Mouse (Mus musculus) CH12.LX (cell line): ENCODE data around the gene Skida1. TPM values are rescaled to one million over a fixed set of nuclear protein-coding genes. Genes with fewer than 3 reads are reported as not detected.

Source experiments
- DNase-seq: peaks from one replicate; pipeline ENCODE4 v3.0.0-alpha.2; 2013; ENCODE audit errors: extremely low read depth
- H3K27ac ChIP-seq: 2 replicates; pipeline ENCODE4 v1.5.1; 2012; ENCODE audit warnings: low read depth, mild to moderate bottlenecking, control low read depth, moderate library complexity; ENCODE audit not compliant: insufficient read depth
- H3K27me3 ChIP-seq: replicated peaks from 2 replicates; pipeline ENCODE3; 2012; ENCODE audit warnings: inconsistent platforms
- H3K36me3 ChIP-seq, 2 experiments: replicated peaks in 1 of 2; 2 replicates each; pipeline versions ENCODE3 to v1.6.1; 2012; ENCODE audit warnings: inconsistent platforms in 1 of 2, low read length in 1 of 2, mild to moderate bottlenecking in 1 of 2, mixed read lengths in 1 of 2, moderate library complexity in 1 of 2; ENCODE audit not compliant: control insufficient read depth in 1 of 2, insufficient read depth in 1 of 2
- H3K4me1 ChIP-seq, 2 experiments: 2 replicates each; pipeline ENCODE4 v1.6.1; 2012; ENCODE audit warnings: inconsistent platforms in 1 of 2, moderate library complexity in 1 of 2; ENCODE audit not compliant: insufficient read depth in 2 of 2, control insufficient read depth in 1 of 2
- H3K4me2 ChIP-seq: 2 replicates; pipeline ENCODE4 v1.6.1; 2012; ENCODE audit warnings: low read depth, mild to moderate bottlenecking, control low read depth; ENCODE audit not compliant: poor library complexity, insufficient read depth, severe bottlenecking
- H3K4me3 ChIP-seq, 3 experiments: fragments of 150-350 bp in 1 of 3; sonication (generic) in 1 of 3; replicated peaks in 1 of 3; 2 replicates each; pipeline versions ENCODE3 to v1.5.1; 2011 to 2012; ENCODE audit warnings: low read depth in 2 of 3, low read length in 2 of 3, mild to moderate bottlenecking in 2 of 3, moderate library complexity in 2 of 3, control low read depth in 1 of 3, improper control_type of control experiment in 1 of 3, inconsistent platforms in 1 of 3, mixed read lengths in 1 of 3; ENCODE audit not compliant: poor library complexity in 1 of 3
- H3K79me2 ChIP-seq: replicated peaks from 2 replicates; pipeline ENCODE4 v1.6.1; 2012; ENCODE audit warnings: mild to moderate bottlenecking, moderate library complexity; ENCODE audit not compliant: control insufficient read depth, poor library complexity, insufficient read depth, severe bottlenecking; ENCODE audit errors: extremely low read depth
- H3K9ac ChIP-seq: 2 replicates; pipeline ENCODE4 v1.6.1; 2012; ENCODE audit warnings: low read depth, mild to moderate bottlenecking, control low read depth, moderate library complexity; ENCODE audit not compliant: insufficient read depth
- H3K9me3 ChIP-seq: replicated peaks from 2 replicates; pipeline ENCODE3; 2012; ENCODE audit warnings: low read length, inconsistent platforms, mixed read lengths
- CTCF ChIP-seq, 2 experiments: IDR thresholded peaks in 1 of 2; conservative IDR thresholded peaks in 1 of 2; 2 replicates each; pipeline ENCODE4 v1.5.1; 2011 to 2012; ENCODE audit warnings: low read depth in 2 of 2, low read length in 2 of 2, improper control_type of control experiment in 1 of 2, inconsistent platforms in 1 of 2, mild to moderate bottlenecking in 1 of 2, moderate library complexity in 1 of 2
- ELF1 ChIP-seq: IDR thresholded peaks from 2 replicates; pipeline ENCODE4 v1.6.1; 2014; ENCODE audit warnings: low read depth, mild to moderate bottlenecking, inconsistent platforms, low read length, improper control_type of control experiment
- KAT2A ChIP-seq: IDR thresholded peaks from 2 replicates; pipeline ENCODE4 v1.6.1; 2012; ENCODE audit warnings: low read length, improper control_type of control experiment, inconsistent platforms; ENCODE audit not compliant: insufficient replicate concordance
- MAFK ChIP-seq: IDR thresholded peaks from 2 replicates; pipeline ENCODE4 v1.6.1; 2011; ENCODE audit warnings: low read length, improper control_type of control experiment; ENCODE audit not compliant: insufficient replicate concordance
- MAZ ChIP-seq: IDR thresholded peaks from 2 replicates; pipeline ENCODE4 v1.6.1; 2012; ENCODE audit warnings: low read depth, mild to moderate bottlenecking, inconsistent platforms, low read length, improper control_type of control experiment, moderate library complexity
- NELFE ChIP-seq: IDR thresholded peaks from 2 replicates; pipeline ENCODE4 v1.6.1; 2011; ENCODE audit warnings: low read depth, low read length, improper control_type of control experiment
- NRF1 ChIP-seq: IDR thresholded peaks from 2 replicates; pipeline ENCODE4 v1.6.1; 2014; ENCODE audit warnings: low read depth, mild to moderate bottlenecking, inconsistent platforms, low read length, improper control_type of control experiment, moderate library complexity
- RAD21 ChIP-seq: IDR thresholded peaks from 2 replicates; pipeline ENCODE4 v1.6.1; 2011; ENCODE audit warnings: low read depth, mild to moderate bottlenecking, low read length, improper control_type of control experiment, moderate library complexity
- SIN3A ChIP-seq: IDR thresholded peaks from 2 replicates; pipeline ENCODE4 v1.6.1; 2012; ENCODE audit warnings: low read length, improper control_type of control experiment, inconsistent platforms
- TBP ChIP-seq: conservative IDR thresholded peaks from 2 replicates; pipeline ENCODE4 v1.6.1; 2011; ENCODE audit warnings: low read depth, low read length, improper control_type of control experiment
- TCF12 ChIP-seq: IDR thresholded peaks from 2 replicates; pipeline ENCODE4 v1.6.1; 2014; ENCODE audit warnings: low read depth, mild to moderate bottlenecking, inconsistent platforms, low read length, improper control_type of control experiment
- USF1 ChIP-seq: IDR thresholded peaks from 2 replicates; pipeline ENCODE4 v1.6.1; 2014; ENCODE audit warnings: low read depth, mild to moderate bottlenecking, inconsistent platforms, low read length, improper control_type of control experiment
- USF2 ChIP-seq: conservative IDR thresholded peaks from 2 replicates; pipeline ENCODE4 v1.6.1; 2011; ENCODE audit warnings: low read depth, low read length, improper control_type of control experiment
- ZMIZ1 ChIP-seq: IDR thresholded peaks from 2 replicates; pipeline ENCODE4 v1.6.1; 2012; ENCODE audit warnings: low read depth, mild to moderate bottlenecking, inconsistent platforms, low read length, improper control_type of control experiment
- ZNF384 ChIP-seq: IDR thresholded peaks from 2 replicates; pipeline ENCODE4 v1.6.1; 2012; ENCODE audit warnings: low read depth, low read length, improper control_type of control experiment, inconsistent platforms
- dilution Hi-C: fragments of 300-500 bp; cut with MboI; formaldehyde crosslinking; loops from 2 replicates; pipeline ENCODE4 v1.14.3; 2020; ENCODE audit warnings: low sequenced_read_pairs; ENCODE audit not compliant: extremely low pct_unique_long_range_greater_than_20kb, extremely low pct_ligation_motif_present
- in situ Hi-C: fragments of 300-500 bp; cut with MboI; formaldehyde crosslinking; loops from 3 replicates; pipeline ENCODE4 v1.14.3; 2019; ENCODE audit warnings: low sequenced_read_pairs, low pct_ligation_motif_present, low pct_unique_long_range_greater_than_20kb, mixed read lengths
- polyA plus RNA-seq: library from polyadenylated mRNA; unstranded; fragments of >175 nt; gene quantifications from 2 replicates; pipeline ENCODE4 v1.2.1, GENCODE M21; 2012; ENCODE audit warnings: low read depth; ENCODE audit not compliant: insufficient read length
- total RNA-seq, 2 experiments: library from RNA; depleted of rRNA; stranded (reverse); fragments of 300-350 nt in 1 of 2; fragments of >200 nt in 1 of 2; gene quantifications; 2 replicates each; pipeline ENCODE4 v1.2.3; 2012 to 2014

Gene Skida1
- total and polyA plus RNA-seq, 3 experiments, result 0.35 to 0.85 (median 0.36) TPM

GRCm38 (mm10) chr2:18040347-18041160 is 8.3 kb downstream of the Skida1 start:
- H3K4me1 ChIP-seq, result peaks cover under 1 to 16% of the 10 kb centered on the region in 2 experiments; a peak in 3 of 4 replicates
- H3K27me3 ChIP-seq, result peaks cover 12% of the 10 kb centered on the region
- dilution Hi-C loops (no loop called here), in situ Hi-C loops (loop anchor here (25.0 kb wide), 2 partner anchors 322 to 647 kb away; partner anchors contain the start of genes Bmi1 and Spag6)
- H3K36me3 ChIP-seq, result no peaks in the 10 kb centered on the region
- H3K9me3 ChIP-seq, result no peaks in the 10 kb centered on the region
- no peak overlapping the region for H3K9ac ChIP-seq
- no peak for DNase-seq
- no peak overlapping the region for H3K4me3 ChIP-seq
- H3K79me2 ChIP-seq, result no peaks in the 10 kb centered on the region; the same call in 1 of the 2 replicates
- H3K4me2 ChIP-seq, result no peak overlapping the region
- no peak overlapping the region for H3K27ac ChIP-seq
- no peak for TF ChIP-seq MAZ
- TF ChIP-seq KAT2A, result no peak
- TF ChIP-seq USF2, result no peak
- no peak for TF ChIP-seq ZNF384
- TF ChIP-seq SIN3A, result no peak
- TF ChIP-seq ZMIZ1, result no peak
- no peak for TF ChIP-seq CTCF (conservative IDR thresholded peaks at IDR 0.05 in 1 of 2, IDR thresholded peaks at IDR 0.05 in 1 of 2; ENCODE audit: low read depth in 2 of 2, low read length in 2 of 2)
- no peak for TF ChIP-seq ELF1
- no peak for TF ChIP-seq RAD21
- no peak for TF ChIP-seq NELFE
- TF ChIP-seq USF1, result no peak

- Histone ChIP-seq H3K9me3 (no peaks in the 10 kb centered on the region), H3K4me1 (peaks cover 0 to 16% of the 10 kb centered on the region in 2 experiments; a peak in 2 of 4 replicates), H3K27ac (no peak overlapping the region), H3K4me2 (no peak overlapping the region), H3K27me3 (peaks cover 11% of the 10 kb centered on the region), H3K9ac (no peak overlapping the region), H3K79me2 (no peaks in the 10 kb centered on the region)
- dilution Hi-C loops, result no loop called here
- no peak for DNase-seq
- TF ChIP-seq TBP (no peak), TCF12 (no peak), NRF1 (no peak), MAFK (no peak)
- TF ChIP-seq, all 38 proteins: peak for 0
- in situ Hi-C loops, result loop anchor here (10.0 to 25.0 kb wide), 3 partner anchors 145 to 648 kb away; partner anchors contain the start of genes Bmi1 and Spag6
- Histone ChIP-seq H3K36me3 (no peaks in the 10 kb centered on the region), H3K4me3 (no peak overlapping the region)
Observed at GRCm38 (mm10) chr2:18039566-18040290, 9.1 kb downstream of the Skida1 start.
